Mouse (Mus musculus) olfactory bulb, adult 2 months (tissue): ENCODE measurements around the gene Bin2. TPM values are rescaled to one million over a fixed set of nuclear protein-coding genes. Genes with fewer than 3 reads are reported as not detected.

Source experiments
- H3K27ac ChIP-seq: fragments of 200-500 bp; 2 replicates; pipeline ENCODE4 v1.5.1; 2012; ENCODE audit warnings: low read depth, low read length; ENCODE audit not compliant: insufficient read depth
- H3K4me1 ChIP-seq: fragments of 200-500 bp; 2 replicates; pipeline ENCODE4 v1.6.1; 2012; ENCODE audit warnings: low read length; ENCODE audit not compliant: control insufficient read depth, insufficient read depth
- H3K4me3 ChIP-seq: fragments of 200-500 bp; 2 replicates; pipeline ENCODE4 v1.5.1; 2012; ENCODE audit warnings: mild to moderate bottlenecking, low read depth, low read length, moderate library complexity; ENCODE audit not compliant: insufficient read depth
- CTCF ChIP-seq: fragments of 200-500 bp; IDR thresholded peaks from 2 replicates; pipeline ENCODE4 v1.5.1; 2012; ENCODE audit warnings: low read depth, mild to moderate bottlenecking, low read length, moderate library complexity; ENCODE audit not compliant: insufficient read depth
- POLR2A ChIP-seq: fragments of 200-500 bp; IDR thresholded peaks from 2 replicates; pipeline ENCODE4 v1.6.1; 2012; ENCODE audit warnings: mild to moderate bottlenecking, low read depth, low read length, moderate library complexity; ENCODE audit not compliant: insufficient read depth
- WGBS: fragments of 180-500 bp; shearing (Covaris S2); methylation state at CpG from one replicate; pipeline ENCODE4 v1.1.7; 2018; 5-methylcytosine and 5-hydroxymethylcytosine counted together
- polyA plus RNA-seq: library from polyadenylated mRNA; stranded (reverse); fragments of >200 nt; gene quantifications from 2 replicates; pipeline ENCODE4 v1.2.4, GENCODE M21; 2012; ENCODE audit warnings: low replicate concordance; ENCODE audit not compliant: missing spikeins, insufficient read depth, insufficient read length

The Bin2 gene
- polyA plus RNA-seq, 1 experiment, result not detected

DNA sequence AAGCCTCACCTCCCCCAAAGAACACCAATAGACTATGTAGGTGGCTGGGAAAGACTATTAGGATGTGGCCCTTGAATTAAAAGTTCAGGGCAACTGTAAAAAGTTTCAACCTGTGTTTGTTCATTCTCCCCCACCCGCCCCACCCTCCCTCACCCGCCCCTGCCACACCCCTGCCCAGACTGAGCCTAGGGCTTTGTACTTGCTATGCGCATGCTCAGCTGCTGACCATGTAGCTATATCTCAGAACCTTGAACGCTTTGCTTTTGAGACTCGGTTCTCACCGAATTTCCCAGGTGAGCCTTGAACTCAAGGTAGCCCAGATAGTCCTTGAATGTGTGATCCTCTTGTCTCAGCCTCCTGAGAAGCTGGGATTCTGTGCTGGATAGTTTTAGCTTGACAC is 32.5 kb upstream of the Bin2 start:
- Histone ChIP-seq H3K4me3 (no peak overlapping the region), H3K27ac (no peak overlapping the region), H3K4me1 (peaks cover 5% of the 10 kb centered on the region; the same call in 1 of the 2 replicates)
- TF ChIP-seq POLR2A (no peak), CTCF (no peak)
- WGBS, result 85% methylated on average over 6 of the region's 6 CpGs

DNA sequence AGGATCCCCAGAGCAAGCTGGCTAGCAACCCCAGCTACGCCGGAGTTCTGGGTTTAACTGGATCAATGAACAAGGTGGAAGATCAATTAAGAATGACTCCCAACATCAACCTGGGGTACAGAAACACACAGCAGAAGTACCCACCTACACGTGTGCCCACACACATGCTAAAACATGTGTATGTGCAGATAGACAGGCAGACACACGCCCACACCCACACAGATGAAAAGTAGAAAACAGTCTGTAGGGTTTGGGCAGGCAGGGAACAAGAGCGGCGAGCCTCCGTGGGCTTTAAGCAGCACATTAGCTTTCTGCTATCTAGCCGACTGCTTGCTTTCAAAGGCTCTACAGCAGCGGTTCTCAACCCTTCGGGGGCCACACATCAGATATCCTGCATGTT is 31.8 kb upstream of the Bin2 start:
- WGBS, result 63% methylated on average over 10 of the region's 10 CpGs
- H3K4me3 ChIP-seq, result no peak overlapping the region
- peaks cover 5% of the 10 kb centered on the region; the same call in 1 of the 2 replicates for H3K4me1 ChIP-seq
- H3K27ac ChIP-seq, result no peak overlapping the region
- TF ChIP-seq CTCF (no peak), POLR2A (no peak)

GRCm38 (mm10) chr15:100700424-100700823 is 31.1 kb upstream of the Bin2 start:
- peaks cover 5% of the 10 kb centered on the region; the same call in 1 of the 2 replicates for H3K4me1 ChIP-seq
- WGBS, result 65% methylated on average over 5 of the region's 5 CpGs
- TF ChIP-seq POLR2A (no peak), CTCF (no peak)
- no peak overlapping the region for H3K4me3 ChIP-seq
- no peak overlapping the region for H3K27ac ChIP-seq

GRCm38 (mm10) chr15:100699386-100699785 is 30.0 kb upstream of the Bin2 start:
- Histone ChIP-seq H3K4me3 (no peak overlapping the region), H3K4me1 (peaks cover 8% of the 10 kb centered on the region; the same call in 1 of the 2 replicates)
- 75% methylated on average over 6 of the region's 6 CpGs for WGBS

DNA sequence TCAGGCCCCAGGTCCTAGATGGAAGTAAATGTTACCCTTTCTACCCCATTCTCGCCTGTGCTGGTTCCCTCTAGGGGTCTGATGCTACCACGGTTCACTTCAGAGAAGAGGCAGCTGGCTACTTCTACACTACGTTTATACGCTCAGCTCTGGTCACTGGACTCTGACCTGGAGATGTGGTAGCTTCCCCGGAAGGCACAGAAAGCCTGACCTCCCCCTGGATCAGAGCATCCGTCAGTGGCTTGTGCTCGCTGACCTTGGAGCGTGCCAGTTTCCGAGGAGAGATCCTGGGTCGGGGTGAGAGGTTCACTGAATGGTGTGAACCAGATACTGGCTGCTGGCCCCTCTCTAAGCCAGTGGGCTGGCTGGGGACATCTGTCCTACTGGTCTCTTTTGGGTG is 28.7 kb upstream of the Bin2 start:
- no peak overlapping the region for H3K27ac ChIP-seq
- peaks cover 4% of the 10 kb centered on the region; the same call in 1 of the 2 replicates for H3K4me1 ChIP-seq
- no peak for TF ChIP-seq POLR2A
- H3K4me3 ChIP-seq, result no peak overlapping the region
- WGBS, result 87% methylated on average over 10 of the region's 10 CpGs

More at GRCm38 (mm10) chr15:100699386-100699785, 30.0 kb upstream of the Bin2 start:
- H3K27ac ChIP-seq, result no peak overlapping the region
- TF ChIP-seq POLR2A (no peak), CTCF (no peak)

- TF ChIP-seq CTCF (peak; percentile 8; the same call in 1 of the 2 replicates), POLR2A (no peak)
- H3K4me3 ChIP-seq, result no peak overlapping the region
- 66% methylated on average over 9 of the region's 9 CpGs for WGBS
- peaks cover 4% of the 10 kb centered on the region; the same call in 1 of the 2 replicates for H3K4me1 ChIP-seq
- H3K27ac ChIP-seq, result no peak overlapping the region
Measured at GRCm38 (mm10) chr15:100694406-100694805, 25.1 kb upstream of the Bin2 start.

- TF ChIP-seq POLR2A (no peak), CTCF (no peak)
- H3K4me3 ChIP-seq, result no peak overlapping the region
- H3K27ac ChIP-seq, result no peak overlapping the region
- WGBS, result 82% methylated on average over 3 of the region's 3 CpGs
- H3K4me1 ChIP-seq, result peaks cover 16% of the 10 kb centered on the region
Measured at GRCm38 (mm10) chr15:100691990-100692389, 22.6 kb upstream of the Bin2 start.

DNA sequence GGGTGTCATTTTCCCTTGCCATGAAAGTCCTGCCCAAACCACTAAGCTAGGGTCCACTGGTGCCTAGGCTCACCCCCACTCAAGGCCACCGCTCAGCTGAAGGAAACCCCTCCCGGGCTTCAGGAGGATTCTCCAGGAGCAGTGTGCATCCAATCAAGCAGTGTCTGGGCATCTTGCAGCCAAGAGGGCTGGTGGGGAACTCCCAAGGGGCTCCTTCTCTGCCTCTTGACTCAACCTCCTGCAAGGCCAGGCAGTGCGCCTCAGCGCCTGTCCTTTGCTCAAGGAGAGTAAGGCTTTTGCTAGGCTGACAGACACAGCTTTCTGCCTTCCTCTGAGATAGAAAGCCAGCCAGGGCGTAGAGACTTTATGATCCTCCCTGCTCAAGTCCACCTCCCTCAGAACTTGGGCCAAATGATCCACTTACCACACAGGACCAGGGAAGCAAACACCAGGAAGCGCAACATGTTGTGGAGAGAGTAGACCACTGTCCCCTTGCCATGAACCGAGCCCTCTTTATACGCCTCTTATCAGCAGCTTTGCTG is 18.1 kb upstream of the Bin2 start, which contains the start of gene Cela1:
Gene Cela1, minus strand, starts transcription at position 492 of the 542 bp plus-strand sequence.
- Histone ChIP-seq H3K4me3 (no peak within 1 kb of the TSS), H3K4me1 (peaks cover 13% of the 10 kb centered on the region), H3K27ac (no peak within 1 kb of the TSS)
- WGBS, result 84% methylated on average over 8 of the region's 8 CpGs
- TF ChIP-seq CTCF (no peak), POLR2A (no peak)

DNA sequence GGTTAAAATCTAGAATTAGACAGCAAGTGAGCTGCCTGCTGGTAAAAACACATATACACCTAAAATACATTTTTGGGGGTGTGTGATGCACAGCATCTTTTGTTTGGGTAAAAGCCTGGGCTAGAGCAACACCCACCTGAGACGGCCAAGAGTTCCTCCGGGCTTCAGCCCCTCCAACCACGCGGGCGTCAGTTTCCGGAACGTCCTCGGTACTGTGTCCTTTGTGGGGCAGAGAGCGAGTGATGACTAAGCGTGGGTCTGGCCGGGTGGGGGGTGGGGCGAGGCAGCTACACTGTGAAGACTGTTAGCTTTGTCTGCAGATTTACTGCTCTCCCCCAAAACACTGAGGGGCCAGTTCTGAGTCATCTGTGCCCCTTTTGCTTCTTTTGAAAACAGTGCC is 17.6 kb upstream of the Bin2 start:
- Histone ChIP-seq H3K27ac (no peak overlapping the region), H3K4me1 (peaks cover 13% of the 10 kb centered on the region), H3K4me3 (no peak overlapping the region)
- no peak for TF ChIP-seq POLR2A
- TF ChIP-seq CTCF, result no peak
- WGBS, result 11% methylated on average over 12 of the region's 12 CpGs

GRCm38 (mm10) chr15:100686434-100686833 is 17.1 kb upstream of the Bin2 start:
- H3K4me1 ChIP-seq, result peaks cover 13% of the 10 kb centered on the region
- no peak overlapping the region for H3K4me3 ChIP-seq
- no peak overlapping the region for H3K27ac ChIP-seq
- 77% methylated on average over 6 of the region's 6 CpGs for WGBS
- TF ChIP-seq CTCF (no peak), POLR2A (no peak)
